Mouse (Mus musculus) midbrain, embryonic 10.5 days (tissue): ENCODE data around the gene Zfp120. TPM values are rescaled to one million over a fixed set of nuclear protein-coding genes. Genes with fewer than 3 reads are reported as not detected.
"Not testable (repeated sequence)": the region's sequence is repeated elsewhere in the genome, so short reads cannot be mapped to it uniquely, and the experiment has no call there.

Experiments
- DNase-seq: peaks from one replicate; pipeline ENCODE4 v3.0.0-alpha.2; 2017; ENCODE audit warnings: low spot score
- H3K27ac ChIP-seq: fragments of 300-500 bp; sonication (generic); replicated peaks from 2 replicates; pipeline ENCODE4 v1.5.1; 2016; ENCODE audit warnings: mild to moderate bottlenecking
- H3K27me3 ChIP-seq: fragments of 300-500 bp; sonication (generic); 2 replicates; pipeline ENCODE4 v1.6.1; 2016; ENCODE audit warnings: low read depth, mild to moderate bottlenecking; ENCODE audit not compliant: poor library complexity, severe bottlenecking
- H3K36me3 ChIP-seq: fragments of 300-500 bp; sonication (generic); 2 replicates; pipeline ENCODE4 v1.6.1; 2016; ENCODE audit warnings: mild to moderate bottlenecking, moderate library complexity
- H3K4me1 ChIP-seq: fragments of 300-500 bp; sonication (generic); 2 replicates; pipeline ENCODE4 v1.6.1; 2016
- H3K4me3 ChIP-seq: fragments of 300-500 bp; sonication (generic); 2 replicates; pipeline ENCODE4 v1.5.1; 2016; ENCODE audit warnings: mild to moderate bottlenecking, moderate library complexity
- H3K9me3 ChIP-seq: fragments of 300-500 bp; sonication (generic); replicated peaks from 2 replicates; pipeline ENCODE4 v1.6.1; 2016; ENCODE audit warnings: mild to moderate bottlenecking
- WGBS: fragments of 180-500 bp; shearing (Covaris S2); methylation state at CpG from one replicate; pipeline ENCODE4 v1.1.7; 2016; 5-methylcytosine and 5-hydroxymethylcytosine counted together
- polyA plus RNA-seq: library from polyadenylated mRNA; unstranded; fragments of >200 nt; fragmentation: Nextera tagmentation; extraction: Ambion mirVana; gene quantifications from 2 replicates; pipeline ENCODE4 v1.2.1, GENCODE M21; 2016

Zfp120 gene
- polyA plus RNA-seq: 6.2 and 8.6 TPM in 2 replicates

DNA sequence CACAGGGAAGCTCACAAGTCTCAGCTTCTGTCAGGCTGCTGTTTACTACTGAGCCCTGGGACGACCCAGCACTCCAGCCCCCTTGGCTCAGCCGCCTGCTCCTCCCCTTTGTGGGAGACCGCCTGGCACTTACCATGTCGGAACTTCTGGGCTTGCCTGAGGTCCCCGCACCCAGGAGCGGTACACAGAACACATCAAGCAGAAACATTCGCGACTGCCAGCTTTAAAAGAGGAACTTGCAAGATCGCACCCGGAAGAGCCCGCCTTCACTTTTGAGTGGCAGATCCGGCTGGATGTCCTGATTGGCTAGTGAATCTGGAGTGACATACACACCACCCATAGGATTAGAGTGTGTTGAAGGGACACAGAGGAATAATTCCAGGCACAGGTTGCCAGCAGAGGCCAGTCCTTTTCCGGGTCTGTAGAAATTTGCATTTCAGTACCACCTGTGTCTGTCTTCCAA is at the start of gene Zfp120:
Gene Zfp120, minus strand, starts transcription at position 274 of the 463 bp plus-strand sequence.
- WGBS: under 1% methylated on average over 13 of the region's 13 CpGs
- peaks cover 28% of the 10 kb centered on the region for H3K36me3 ChIP-seq

DNA sequence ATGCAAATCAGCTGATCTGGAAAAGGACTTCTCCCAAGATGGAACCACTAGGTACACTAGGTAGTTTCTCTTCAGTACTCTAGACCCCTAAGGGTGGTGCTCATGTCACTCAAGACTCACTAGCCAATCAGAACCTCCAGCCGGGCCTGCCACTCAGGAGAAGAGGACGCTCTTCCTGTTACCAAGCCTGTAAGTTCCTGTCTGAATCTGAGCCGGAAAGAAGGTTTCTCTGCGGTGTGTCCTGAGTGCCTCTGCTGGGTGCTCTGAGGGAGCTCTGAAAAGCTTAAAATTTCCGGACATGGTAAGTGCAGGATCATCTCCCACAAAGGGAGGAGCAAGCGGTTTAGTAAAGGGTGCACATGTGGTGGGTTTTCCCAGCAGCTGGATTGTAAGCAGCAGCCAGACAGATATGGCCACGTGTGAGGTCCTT is 45.1 kb upstream of the Zfp120 start, which contains the start of gene Gm14139:
Gene Gm14139, plus strand, starts transcription at position 186 of the 430 bp plus-strand sequence.
- not testable (repeated sequence) for H3K4me1 ChIP-seq, DNase-seq, H3K36me3 ChIP-seq, H3K4me3 ChIP-seq, H3K27ac ChIP-seq, H3K27me3 ChIP-seq
- 76% methylated on average over 7 of the region's 7 CpGs for WGBS
- H3K9me3 ChIP-seq: peaks cover 17% of the 10 kb centered on the region; the same call in 1 of the 2 replicates

More for the DNA sequence above, at the start of gene Zfp120:
- H3K4me1 ChIP-seq: peaks cover 9% of the 10 kb centered on the region
- H3K27ac ChIP-seq: peak within 1 kb of the TSS; percentile 86
- no peaks in the 10 kb centered on the region for H3K27me3 ChIP-seq
- peaks cover 9% of the 10 kb centered on the region; the same call in 1 of the 2 replicates for H3K9me3 ChIP-seq
- H3K4me3 ChIP-seq: peak within 1 kb of the TSS; percentile 85
- DNase-seq: peak; percentile 80

DNA sequence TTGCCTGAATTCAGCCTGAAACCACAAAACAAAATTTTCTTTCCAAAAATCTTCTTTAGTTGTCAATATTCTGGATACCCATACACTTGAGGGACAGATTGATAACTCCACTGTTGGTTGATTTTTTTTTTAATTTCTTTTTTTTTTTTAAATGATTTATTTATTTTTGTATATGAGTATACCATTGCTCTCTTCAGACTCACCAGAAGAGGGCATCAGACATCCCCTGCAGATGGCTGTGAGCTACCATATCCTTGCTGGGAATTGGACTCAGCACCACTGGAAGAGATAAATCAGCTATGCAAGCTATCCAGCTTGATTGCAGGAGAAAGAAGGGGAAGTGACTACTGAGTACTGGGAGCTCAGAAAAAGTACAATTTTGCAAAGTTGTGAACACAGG is 44.5 kb upstream of the Zfp120 start:
- not testable (repeated sequence) for H3K27ac ChIP-seq, DNase-seq, H3K27me3 ChIP-seq, H3K4me3 ChIP-seq, H3K4me1 ChIP-seq, H3K36me3 ChIP-seq
- peaks cover 22% of the 10 kb centered on the region; the same call in 1 of the 2 replicates for H3K9me3 ChIP-seq

DNA sequence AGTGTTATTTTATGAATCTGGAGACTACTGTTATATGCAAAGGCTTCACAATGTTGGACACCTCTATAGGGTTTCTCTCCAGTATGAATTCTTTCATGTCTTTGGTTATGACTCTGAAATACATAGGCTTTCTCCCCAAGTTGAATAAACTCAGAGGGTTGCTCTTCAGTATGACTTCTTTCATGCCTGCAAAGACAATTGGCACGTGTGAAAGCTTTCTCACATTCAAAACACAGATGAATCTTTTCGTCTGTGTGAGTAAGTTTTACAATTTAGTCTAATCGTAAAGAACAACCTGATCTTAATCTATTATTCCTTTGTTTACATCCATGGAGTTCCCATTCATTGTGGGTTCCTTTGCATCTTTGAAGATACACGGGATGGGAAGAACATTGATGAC is 43.1 kb upstream of the Zfp120 start, which contains the start of gene Gm10770:
Gene Gm10770, minus strand, starts transcription at position 101 of the 400 bp plus-strand sequence.
- WGBS: 86% methylated on average over 4 of the region's 4 CpGs

DNA sequence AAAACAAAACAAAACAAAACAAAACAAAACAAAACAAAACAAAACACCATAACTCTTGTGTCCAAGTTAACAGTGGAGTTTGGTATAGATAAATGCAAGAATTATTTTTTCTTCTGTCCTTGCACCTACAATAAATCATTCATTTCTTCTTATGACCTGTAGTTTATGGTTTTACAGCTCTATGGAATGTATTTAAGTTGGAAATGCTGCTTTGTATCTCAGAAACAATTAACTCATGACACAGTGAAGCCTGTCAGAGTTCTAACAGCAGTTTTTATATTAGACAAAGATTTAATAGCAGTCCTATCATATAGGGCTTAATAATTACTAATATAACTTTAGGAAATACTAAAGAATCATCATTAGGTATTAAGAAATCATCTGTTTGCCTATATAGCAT is 37.3 kb upstream of the Zfp120 start:
- Histone ChIP-seq H3K27me3 (no peaks in the 10 kb centered on the region), H3K36me3 (no peaks in the 10 kb centered on the region), H3K4me1 (no peaks in the 10 kb centered on the region), H3K9me3 (peaks cover 28% of the 10 kb centered on the region; the same call in 1 of the 2 replicates), H3K27ac (no peak overlapping the region), H3K4me3 (no peak overlapping the region)
- DNase-seq: no peak

More for the DNA sequence above, 43.1 kb upstream of the Zfp120 start, which contains the start of gene Gm10770:
- not testable (repeated sequence) for H3K4me3 ChIP-seq, DNase-seq, H3K27me3 ChIP-seq, H3K27ac ChIP-seq, H3K4me1 ChIP-seq, H3K36me3 ChIP-seq
- H3K9me3 ChIP-seq: peaks cover 28% of the 10 kb centered on the region; the same call in 1 of the 2 replicates

- Histone ChIP-seq H3K4me3 (no peak overlapping the region), H3K4me1 (no peaks in the 10 kb centered on the region), H3K27me3 (no peaks in the 10 kb centered on the region), H3K36me3 (no peaks in the 10 kb centered on the region), H3K9me3 (0 out of 2 replicates have a peak, but pooled peaks cover 2% of the 10 kb centered on the region), H3K27ac (no peak overlapping the region)
- no peak for DNase-seq
Observed at GRCm38 (mm10) chr2:150166703-150167102, 30.2 kb upstream of the Zfp120 start.

DNA sequence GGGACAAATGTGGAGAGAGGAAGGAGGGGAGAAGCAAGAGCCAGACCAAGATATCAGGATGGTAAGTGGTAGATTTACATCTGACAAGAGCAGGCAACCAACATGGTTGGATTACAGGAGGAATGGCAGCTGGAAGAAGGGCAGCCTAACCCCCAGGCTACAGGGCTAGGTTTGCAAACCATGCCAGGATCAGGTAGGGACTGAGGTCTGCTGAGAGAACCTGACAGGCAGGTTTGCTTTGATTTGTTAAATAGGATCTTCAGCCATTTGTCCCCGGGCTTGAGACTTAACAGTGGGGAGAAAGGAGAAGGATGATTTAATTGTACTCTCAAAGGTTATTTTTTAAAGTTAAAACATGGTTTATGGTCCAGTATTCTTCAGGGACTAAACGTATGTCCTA is 3.7 kb downstream of the Zfp120 start:
- peaks cover 9% of the 10 kb centered on the region for H3K4me1 ChIP-seq
- H3K4me3 ChIP-seq: no peak overlapping the region
- no peak for DNase-seq
- H3K27ac ChIP-seq: no peak overlapping the region
- 86% methylated on average over 2 of the region's 2 CpGs for WGBS
- H3K9me3 ChIP-seq: peaks cover 38% of the 10 kb centered on the region
- H3K27me3 ChIP-seq: no peaks in the 10 kb centered on the region
- peaks cover 58% of the 10 kb centered on the region for H3K36me3 ChIP-seq

- WGBS: 79% methylated on average over 1 of the region's 1 CpGs
- H3K27me3 ChIP-seq: not testable (repeated sequence)
Observed at GRCm38 (mm10) chr2:150132002-150132401, 4.5 kb downstream of the Zfp120 start.

GRCm38 (mm10) chr2:150111247-150111912 is 25.1 kb downstream of the Zfp120 start:
- no peaks in the 10 kb centered on the region for H3K4me1 ChIP-seq
- WGBS: 90% methylated on average over 10 of the region's 10 CpGs
- H3K4me3 ChIP-seq: no peak overlapping the region
- H3K27ac ChIP-seq: no peak overlapping the region
- peaks cover 32% of the 10 kb centered on the region for H3K36me3 ChIP-seq
- peaks cover 20% of the 10 kb centered on the region for H3K9me3 ChIP-seq
- DNase-seq: no peak
- no peaks in the 10 kb centered on the region for H3K27me3 ChIP-seq

More at GRCm38 (mm10) chr2:150132002-150132401, 4.5 kb downstream of the Zfp120 start:
- not testable (repeated sequence) for DNase-seq, H3K4me1 ChIP-seq, H3K27ac ChIP-seq, H3K4me3 ChIP-seq
- H3K9me3 ChIP-seq: peaks cover 45% of the 10 kb centered on the region
- H3K36me3 ChIP-seq: peaks cover 66% of the 10 kb centered on the region

- H3K27me3 ChIP-seq, DNase-seq, H3K36me3 ChIP-seq, H3K27ac ChIP-seq, H3K4me3 ChIP-seq, H3K9me3 ChIP-seq, H3K4me1 ChIP-seq: not testable (repeated sequence)
- WGBS: 31% methylated on average over 2 of the region's 2 CpGs
Observed at GRCm38 (mm10) chr2:150099618-150100017, 36.9 kb downstream of the Zfp120 start.

Other genes starting within 250 kb of the Zfp120 start
- gene Gm10770, start 43.0 kb upstream of the Zfp120 start, polyA plus RNA-seq: not detected in 2 replicates
- gene Gm14139, start 45.0 kb upstream of the Zfp120 start, polyA plus RNA-seq: 0.12 TPM in 1 of 2 replicates, not detected in the other
- gene Zfp937, start 81.4 kb upstream of the Zfp120 start, polyA plus RNA-seq: 11.7 and 11.9 TPM in 2 replicates
- 3.1 and 4.0 TPM in 2 replicates for gene Gm21994, start 118.9 kb upstream of the Zfp120 start, polyA plus RNA-seq
- gene Gm14124, start 120.8 kb upstream of the Zfp120 start, polyA plus RNA-seq: 0.05 TPM in 1 of 2 replicates, not detected in the other
- gene Gm10130, start 187.0 kb upstream of the Zfp120 start, polyA plus RNA-seq: 1.7 and 2.8 TPM in 2 replicates
- gene 3300002I08Rik, start 226.1 kb upstream of the Zfp120 start, polyA plus RNA-seq: 9.0 and 10.5 TPM in 2 replicates